Mouse (Mus musculus) hindbrain, embryonic 16.5 days (tissue): ENCODE measurements around the gene Mup4. TPM values are rescaled to one million over a fixed set of nuclear protein-coding genes. Genes with fewer than 3 reads are reported as not detected.

Experiments
- ATAC-seq: fragments of 200-750 bp; cut with Nextera tagmentation; 2 replicates; pipeline ENCODE4 v1.8.0; 2017; ENCODE audit warnings: moderate TSS enrichment, moderate library complexity
- H3K27ac ChIP-seq: fragments of 300-500 bp; sonication (generic); 2 replicates; pipeline ENCODE4 v1.5.1; 2014; ENCODE audit warnings: low read depth, mild to moderate bottlenecking, control low read depth, low read length, moderate library complexity
- H3K27me3 ChIP-seq: fragments of 300-500 bp; sonication (generic); replicated peaks from 2 replicates; pipeline ENCODE4 v1.6.1; 2014; ENCODE audit warnings: low read length; ENCODE audit not compliant: control insufficient read depth, insufficient read depth
- H3K36me3 ChIP-seq: fragments of 300-500 bp; sonication (generic); 2 replicates; pipeline ENCODE4 v1.6.1; 2014; ENCODE audit warnings: mild to moderate bottlenecking, low read length, moderate library complexity, mixed read lengths; ENCODE audit not compliant: control insufficient read depth, insufficient read depth
- H3K4me1 ChIP-seq: fragments of 300-500 bp; sonication (generic); 2 replicates; pipeline ENCODE4 v1.6.1; 2014; ENCODE audit warnings: low read depth, low read length; ENCODE audit not compliant: control insufficient read depth, insufficient read depth
- H3K4me2 ChIP-seq: fragments of 300-500 bp; sonication (generic); 2 replicates; pipeline ENCODE4 v1.6.1; 2014; ENCODE audit warnings: mild to moderate bottlenecking, low read length, control low read depth, moderate library complexity
- H3K4me3 ChIP-seq: fragments of 300-500 bp; sonication (generic); 2 replicates; pipeline ENCODE4 v1.5.1; 2014; ENCODE audit warnings: mild to moderate bottlenecking, low read length, control low read depth, moderate library complexity
- H3K9ac ChIP-seq: fragments of 300-500 bp; sonication (generic); 2 replicates; pipeline ENCODE4 v1.6.1; 2014; ENCODE audit warnings: low read depth, mild to moderate bottlenecking, control low read depth, low read length, moderate library complexity
- H3K9me3 ChIP-seq: fragments of 300-500 bp; sonication (generic); 2 replicates; pipeline ENCODE4 v1.6.1; 2014; ENCODE audit warnings: mild to moderate bottlenecking, low read length, moderate library complexity; ENCODE audit not compliant: control insufficient read depth
- WGBS: fragments of 180-500 bp; shearing (Covaris S2); extraction: QIAGEN DNeasy Blood & Tissue Kit; methylation state at CpG from one replicate; pipeline ENCODE4 v1.1.7; 2014; 5-methylcytosine and 5-hydroxymethylcytosine counted together
- polyA plus RNA-seq: library from polyadenylated mRNA; unstranded; fragments of >200 nt; fragmentation: Nextera tagmentation; extraction: Ambion mirVana; gene quantifications from 2 replicates; pipeline ENCODE4 v1.2.1, GENCODE M21; 2015

Gene Mup4
- polyA plus RNA-seq, 1 experiment from 2014 or later = not detected

DNA sequence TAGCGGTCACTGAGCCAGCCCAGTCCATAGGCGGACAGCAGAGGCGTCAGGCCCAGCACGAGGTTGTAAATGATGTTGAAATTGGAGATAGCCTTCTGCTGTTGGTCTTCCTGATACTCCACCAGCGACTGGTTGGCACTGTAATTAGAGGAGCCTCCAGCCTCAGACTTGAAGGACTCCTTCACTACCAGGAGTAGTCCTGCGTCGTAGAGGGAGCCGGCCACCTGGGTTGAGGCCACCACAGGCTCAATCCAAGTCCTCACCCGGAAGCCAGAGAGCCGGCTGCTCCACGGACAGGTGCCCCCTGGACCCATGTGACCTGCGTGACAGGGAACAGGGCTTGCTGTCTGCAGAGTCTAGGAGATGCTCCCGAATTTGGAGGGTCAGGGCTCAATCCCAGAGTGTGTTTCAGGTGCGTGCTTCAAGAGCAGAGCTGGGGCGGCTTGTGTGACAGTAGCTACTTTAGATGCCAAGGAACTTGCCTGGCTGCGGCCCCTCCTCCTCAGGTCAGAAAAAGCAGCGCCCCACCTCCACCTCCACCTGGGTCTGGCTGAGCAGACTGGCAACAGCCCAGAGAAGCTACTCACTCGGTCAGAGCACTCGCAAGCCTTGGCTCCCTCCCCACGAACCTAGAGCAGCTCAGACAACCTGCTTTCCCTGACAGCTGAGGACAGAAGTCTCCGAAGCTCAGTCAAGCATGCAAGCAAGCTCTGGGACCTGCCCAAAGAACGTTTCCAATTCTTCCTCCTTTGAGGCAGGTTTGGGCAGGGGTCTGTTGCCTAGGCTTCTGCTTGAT, 45.7 kb downstream of the Mup4 start, which contains the start of gene Slc46a2:
Gene Slc46a2, minus strand, starts transcription at position 449 of the 796 bp plus-strand sequence.
- Histone ChIP-seq H3K4me2 (peak within 1 kb of the TSS; percentile 31), H3K27me3 (peaks cover 8% of the 10 kb centered on the region; the same call in 1 of the 2 replicates), H3K4me3 (no peak within 1 kb of the TSS), H3K27ac (no peak within 1 kb of the TSS), H3K9me3 (no peaks in the 10 kb centered on the region), H3K4me1 (no peaks in the 10 kb centered on the region), H3K9ac (no peak within 1 kb of the TSS), H3K36me3 (no peaks in the 10 kb centered on the region)
- ATAC-seq = peak; percentile 69; the same call in 1 of the 2 replicates
- WGBS = 17% methylated on average over 22 of the region's 22 CpGs

DNA sequence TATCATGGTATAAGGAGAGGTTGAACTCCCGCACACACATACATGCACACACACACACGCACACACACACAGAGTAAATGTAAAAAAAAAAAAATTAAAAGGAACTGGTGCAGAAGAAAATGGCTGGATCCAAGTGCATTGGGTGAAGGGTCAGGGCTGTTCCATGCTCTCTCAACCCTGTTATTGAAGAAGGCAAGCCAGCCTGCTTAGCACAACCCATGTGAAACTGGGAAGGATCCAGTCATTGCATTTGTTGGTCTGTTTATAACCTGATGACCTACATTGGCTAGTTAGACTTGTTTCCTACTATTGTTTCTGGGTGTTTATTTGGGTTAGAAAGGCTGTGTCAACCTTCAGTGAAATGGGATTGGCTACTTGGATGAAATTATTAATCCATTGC, 51.7 kb downstream of the Mup4 start:
- WGBS = 99% methylated on average over 2 of the region's 2 CpGs
- no peaks in the 10 kb centered on the region; the same call in 1 of the 2 replicates for H3K27me3 ChIP-seq

DNA sequence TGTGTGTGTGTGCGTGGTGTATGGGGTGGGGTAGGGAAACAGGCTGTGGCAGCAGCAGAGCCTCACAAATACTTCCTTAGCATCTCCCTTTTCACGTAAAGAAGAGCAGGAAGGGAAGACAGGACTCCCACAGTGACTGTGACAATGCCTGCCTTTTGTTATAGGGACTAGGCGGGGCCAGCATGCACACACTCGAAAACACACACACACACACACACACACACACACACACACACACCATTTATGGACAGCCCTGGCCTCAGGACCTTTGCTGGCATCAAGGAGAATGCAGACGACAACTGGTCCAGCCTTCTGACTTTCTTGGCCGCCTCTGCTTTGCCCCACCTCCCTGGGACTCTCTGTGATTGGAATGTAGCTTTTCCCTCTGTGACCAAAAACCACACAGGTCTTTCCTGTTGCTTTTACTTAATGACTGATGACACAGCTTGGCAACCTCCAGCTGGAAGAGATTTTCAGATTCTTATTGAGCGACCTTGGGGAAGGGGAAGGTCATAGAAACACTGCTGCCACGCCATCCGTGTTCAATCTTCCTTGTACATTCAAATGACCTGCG, 52.8 kb downstream of the Mup4 start:
- Histone ChIP-seq H3K27me3 (no peaks in the 10 kb centered on the region), H3K9me3 (no peaks in the 10 kb centered on the region), H3K27ac (no peak overlapping the region), H3K4me1 (no peaks in the 10 kb centered on the region), H3K4me3 (no peak overlapping the region), H3K9ac (no peak overlapping the region), H3K36me3 (peaks cover 2% of the 10 kb centered on the region; the same call in 1 of the 2 replicates), H3K4me2 (no peak overlapping the region)
- ATAC-seq = 0 out of 2 replicates have a peak, but pooled peaks have one; percentile 29
- 50% methylated on average over 10 of the region's 10 CpGs for WGBS

More for the DNA sequence above, 51.7 kb downstream of the Mup4 start:
- Histone ChIP-seq H3K4me1 (no peaks in the 10 kb centered on the region), H3K4me2 (no peak overlapping the region), H3K27ac (no peak overlapping the region), H3K9me3 (no peaks in the 10 kb centered on the region), H3K4me3 (no peak overlapping the region), H3K9ac (no peak overlapping the region), H3K36me3 (no peaks in the 10 kb centered on the region)
- no peak for ATAC-seq

DNA sequence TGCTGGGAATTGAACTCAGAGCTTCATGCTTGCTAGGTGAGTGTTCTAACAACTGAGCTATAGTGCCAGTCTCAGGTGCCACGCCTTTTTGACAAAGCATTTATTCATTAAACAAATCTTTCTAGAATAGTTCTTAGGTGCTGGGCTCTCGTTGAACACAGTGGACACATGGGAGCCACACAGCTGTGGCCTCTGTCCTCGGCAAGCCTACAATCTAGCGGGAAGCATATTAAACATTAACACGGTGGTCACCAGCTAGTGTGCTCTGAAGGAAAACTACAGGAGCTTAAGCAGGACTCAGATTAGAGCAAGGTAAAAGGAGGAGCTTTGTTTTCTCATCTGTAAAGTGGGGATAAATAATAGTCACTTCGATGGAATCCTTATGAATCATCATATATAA, 53.4 kb downstream of the Mup4 start:
- no peak for ATAC-seq
- Histone ChIP-seq H3K9me3 (no peaks in the 10 kb centered on the region), H3K36me3 (peaks cover 2% of the 10 kb centered on the region; the same call in 1 of the 2 replicates), H3K9ac (no peak overlapping the region), H3K27me3 (no peaks in the 10 kb centered on the region), H3K4me1 (no peaks in the 10 kb centered on the region), H3K27ac (no peak overlapping the region), H3K4me3 (no peak overlapping the region), H3K4me2 (no peak overlapping the region)
- 82% methylated on average over 6 of the region's 6 CpGs for WGBS

Other genes with a start within 250 kb of the Mup4 start
- 46.7 and 50.7 TPM in 2 replicates for gene Inip, start 159.1 kb downstream of the Mup4 start, polyA plus RNA-seq
- gene Snx30, start 154.9 kb downstream of the Mup4 start, polyA plus RNA-seq = 16.5 and 18.8 TPM in 2 replicates
- 0.06 TPM in 1 of 2 replicates, not detected in the other for gene Slc46a2, start 45.7 kb downstream of the Mup4 start, polyA plus RNA-seq
- 0.26 TPM in 1 of 2 replicates, not detected in the other for gene Mup6, start 3.6 kb upstream of the Mup4 start, polyA plus RNA-seq
- gene Mup7, start 109.8 kb upstream of the Mup4 start, polyA plus RNA-seq = not detected in 2 replicates
- not detected in 2 replicates for gene Mup2, start 193.6 kb upstream of the Mup4 start, polyA plus RNA-seq